Mouse (Mus musculus): Measurements from ENCODE around the gene Kif1a. TPM values are rescaled to one million over a fixed set of nuclear protein-coding genes. Genes with fewer than 3 reads are reported as not detected.

Gene Kif1a
- total and polyA plus RNA-seq, 2 experiments from 2014 or later = 7.2 to 15.6 TPM

DNA sequence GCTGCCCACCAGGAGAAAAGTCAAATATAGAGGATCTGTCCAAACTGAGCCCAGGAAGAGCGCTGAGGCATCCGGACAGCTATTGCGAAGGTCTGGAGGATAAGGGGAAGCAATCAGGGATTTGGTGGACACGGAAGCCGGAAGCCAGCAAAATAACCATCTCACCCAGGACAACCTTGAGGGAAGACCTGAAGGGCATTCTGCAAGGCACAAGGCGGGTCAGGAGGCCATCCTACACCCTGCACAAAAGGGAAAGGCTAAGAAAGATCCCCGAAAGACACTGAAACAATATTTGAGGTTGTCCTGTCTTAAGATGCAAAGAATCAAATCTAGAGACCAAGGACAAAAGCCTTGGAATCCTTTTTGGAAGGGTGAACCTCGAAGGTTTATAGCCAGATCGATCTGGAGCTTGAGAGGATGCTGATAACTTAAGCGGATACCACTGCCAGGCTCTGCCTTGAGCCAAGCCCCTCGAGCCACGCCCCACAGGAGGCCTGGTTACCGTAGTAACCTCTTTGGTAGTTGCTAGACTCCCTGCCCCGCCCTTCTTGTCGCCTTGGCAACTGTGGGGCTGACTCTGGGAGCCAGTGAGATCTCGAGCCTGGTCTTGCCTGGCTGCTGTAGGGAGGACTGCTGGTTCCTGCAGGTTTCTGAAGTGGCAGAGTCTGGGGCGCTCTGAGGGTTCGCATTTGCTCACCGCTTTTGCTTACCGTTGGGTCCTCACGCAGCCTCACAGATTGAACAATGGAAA lies 13.1 kb upstream of the Kif1a start:
- WGBS = 29% methylated on average over 21 of the region's 21 CpGs
- Histone ChIP-seq H3K4me1 (ENCODE audit: control insufficient read depth, insufficient read depth) (no peaks in the 10 kb centered on the region), H3K9ac (replicated peaks; ENCODE audit: low read depth, low read length) (no peak overlapping the region), H3K9me3 (replicated peaks; ENCODE audit: control insufficient read depth, low read length) (no peaks in the 10 kb centered on the region), H3K4me2 (ENCODE audit: low read depth, low read length) (peak overlapping the region; percentile 54), H3K27me3 (ENCODE audit: control insufficient read depth, insufficient read depth, low read length) (peaks cover 7% of the 10 kb centered on the region; the same call in 1 of the 2 replicates), H3K4me3 (ENCODE audit: low read depth, low read length) (peak overlapping the region; percentile 25), H3K27ac (ENCODE audit: low read depth) (no peak overlapping the region), H3K36me3 (replicated peaks; ENCODE audit: control insufficient read depth, insufficient read depth, low read length) (no peaks in the 10 kb centered on the region)
- ATAC-seq (ENCODE audit: insufficient read depth, low read depth) (peak; percentile 79), DNase-seq (ENCODE audit: low spot score) (peak; percentile 21)
- no peak for TF ChIP-seq EP300 (IDR thresholded peaks at IDR 0.05; ENCODE audit: low read depth)
- TF ChIP-seq CTCF (IDR thresholded peaks at IDR 0.05; ENCODE audit: low read depth) = no peak

GRCm38 (mm10) chr1:93102700-93103099 lies 949 bp upstream of the Kif1a start:
- peaks cover 47% of the 10 kb centered on the region for H3K27me3 ChIP-seq (ENCODE audit: control insufficient read depth, insufficient read depth, low read length)

GRCm38 (mm10) chr1:93100576-93101491 lies 917 bp downstream of the Kif1a start:
- H3K36me3 ChIP-seq (replicated peaks; ENCODE audit: control insufficient read depth, insufficient read depth, low read length) = no peaks in the 10 kb centered on the region
- no peaks in the 10 kb centered on the region for H3K9me3 ChIP-seq (replicated peaks; ENCODE audit: control insufficient read depth, low read length)
- peaks cover 47% of the 10 kb centered on the region for H3K27me3 ChIP-seq (ENCODE audit: control insufficient read depth, insufficient read depth, low read length)
- H3K4me3 ChIP-seq (ENCODE audit: low read depth, low read length) = peak overlapping the region; percentile 44
- no peak for DNase-seq (ENCODE audit: low spot score)
- WGBS = under 1% methylated on average over 47 of the region's 49 CpGs
- TF ChIP-seq CTCF (IDR thresholded peaks at IDR 0.05; ENCODE audit: low read depth) (no peak), EP300 (IDR thresholded peaks at IDR 0.05; ENCODE audit: low read depth) (no peak)
- peak overlapping the region; percentile 74 for H3K4me2 ChIP-seq (ENCODE audit: low read depth, low read length)
- H3K27ac ChIP-seq (ENCODE audit: low read depth) = no peak overlapping the region
- ATAC-seq (ENCODE audit: insufficient read depth, low read depth) = peak; percentile 47; the same call in 1 of the 2 replicates
- H3K9ac ChIP-seq (replicated peaks; ENCODE audit: low read depth, low read length) = peak overlapping the region; percentile 43
- 0 out of 2 replicates have a peak, but pooled peaks cover 3% of the 10 kb centered on the region for H3K4me1 ChIP-seq (ENCODE audit: control insufficient read depth, insufficient read depth)

More at GRCm38 (mm10) chr1:93102700-93103099, 949 bp upstream of the Kif1a start:
- no peak overlapping the region for H3K4me3 ChIP-seq (ENCODE audit: low read depth, low read length)
- DNase-seq (ENCODE audit: low spot score) (no peak), ATAC-seq (ENCODE audit: insufficient read depth, low read depth) (no peak)
- no peaks in the 10 kb centered on the region for H3K9me3 ChIP-seq (replicated peaks; ENCODE audit: control insufficient read depth, low read length)
- 68% methylated on average over 7 of the region's 7 CpGs for WGBS
- H3K36me3 ChIP-seq (replicated peaks; ENCODE audit: control insufficient read depth, insufficient read depth, low read length) = no peaks in the 10 kb centered on the region
- 0 out of 2 replicates have a peak, but pooled peaks cover 3% of the 10 kb centered on the region for H3K4me1 ChIP-seq (ENCODE audit: control insufficient read depth, insufficient read depth)
- no peak overlapping the region for H3K27ac ChIP-seq (ENCODE audit: low read depth)
- no peak for TF ChIP-seq CTCF (IDR thresholded peaks at IDR 0.05; ENCODE audit: low read depth)
- no peak for TF ChIP-seq EP300 (IDR thresholded peaks at IDR 0.05; ENCODE audit: low read depth)
- H3K9ac ChIP-seq (replicated peaks; ENCODE audit: low read depth, low read length) = no peak overlapping the region
- no peak overlapping the region for H3K4me2 ChIP-seq (ENCODE audit: low read depth, low read length)

DNA sequence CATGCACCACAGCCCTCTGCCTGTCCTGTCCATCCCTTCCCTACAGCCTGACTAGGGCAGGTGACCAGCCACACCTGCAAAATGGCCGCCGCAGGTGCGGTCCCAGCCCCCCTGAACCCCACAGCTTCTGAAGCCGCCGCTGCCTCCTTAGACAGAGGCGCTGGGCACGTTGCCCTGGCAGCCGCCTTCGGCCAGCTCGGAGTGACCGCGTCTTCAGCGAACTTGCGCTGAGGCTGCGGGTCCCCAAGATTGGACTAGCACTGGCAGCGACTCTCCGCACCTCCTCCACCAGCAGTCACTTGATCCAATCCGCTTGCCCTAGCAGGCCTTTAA lies 1.5 kb downstream of the Kif1a start:
- 5% methylated on average over 18 of the region's 18 CpGs for WGBS
- H3K27me3 ChIP-seq (ENCODE audit: control insufficient read depth, insufficient read depth, low read length) = peaks cover 47% of the 10 kb centered on the region
- ATAC-seq (ENCODE audit: insufficient read depth, low read depth) = peak; percentile 21; the same call in 1 of the 2 replicates

DNA sequence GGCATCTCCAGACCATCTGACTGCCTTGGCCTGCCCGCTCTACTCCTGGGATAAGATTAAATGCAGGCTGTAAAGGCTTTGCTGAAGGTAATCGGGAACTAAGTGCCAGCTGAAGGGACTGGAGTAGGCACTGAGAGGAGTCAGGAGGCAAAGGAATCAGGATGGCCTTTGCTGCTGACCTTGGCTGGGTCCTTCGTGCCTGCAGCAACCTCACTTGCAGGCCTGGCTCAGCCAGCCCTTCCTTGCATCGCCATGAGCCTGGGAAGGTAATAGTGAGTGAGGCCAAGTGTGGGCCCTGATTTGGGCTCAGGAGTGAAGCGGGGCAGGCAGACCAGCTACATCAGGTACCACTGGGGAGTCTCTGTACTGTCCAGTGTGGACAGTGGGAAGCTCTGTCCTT lies 2.8 kb downstream of the Kif1a start:
- Histone ChIP-seq H3K27ac (ENCODE audit: low read depth) (no peak overlapping the region), H3K4me2 (ENCODE audit: low read depth, low read length) (no peak overlapping the region), H3K4me1 (ENCODE audit: control insufficient read depth, insufficient read depth) (0 out of 2 replicates have a peak, but pooled peaks cover 3% of the 10 kb centered on the region), H3K9me3 (replicated peaks; ENCODE audit: control insufficient read depth, low read length) (no peaks in the 10 kb centered on the region), H3K4me3 (ENCODE audit: low read depth, low read length) (no peak overlapping the region), H3K27me3 (ENCODE audit: control insufficient read depth, insufficient read depth, low read length) (peaks cover 43% of the 10 kb centered on the region), H3K36me3 (replicated peaks; ENCODE audit: control insufficient read depth, insufficient read depth, low read length) (no peaks in the 10 kb centered on the region), H3K9ac (replicated peaks; ENCODE audit: low read depth, low read length) (no peak overlapping the region)
- 74% methylated on average over 5 of the region's 5 CpGs for WGBS
- no peak for TF ChIP-seq EP300 (IDR thresholded peaks at IDR 0.05; ENCODE audit: low read depth)
- TF ChIP-seq CTCF (IDR thresholded peaks at IDR 0.05; ENCODE audit: low read depth) = no peak
- DNase-seq (ENCODE audit: low spot score) (no peak), ATAC-seq (ENCODE audit: insufficient read depth, low read depth) (no peak)

More for the DNA sequence above, 1.5 kb downstream of the Kif1a start:
- no peak for TF ChIP-seq CTCF (IDR thresholded peaks at IDR 0.05; ENCODE audit: low read depth)
- TF ChIP-seq EP300 (IDR thresholded peaks at IDR 0.05; ENCODE audit: low read depth) = no peak
- Histone ChIP-seq H3K4me3 (ENCODE audit: low read depth, low read length) (peak overlapping the region; percentile 44), H3K4me1 (ENCODE audit: control insufficient read depth, insufficient read depth) (0 out of 2 replicates have a peak, but pooled peaks cover 3% of the 10 kb centered on the region), H3K9me3 (replicated peaks; ENCODE audit: control insufficient read depth, low read length) (no peaks in the 10 kb centered on the region), H3K9ac (replicated peaks; ENCODE audit: low read depth, low read length) (peak overlapping the region; percentile 43), H3K36me3 (replicated peaks; ENCODE audit: control insufficient read depth, insufficient read depth, low read length) (no peaks in the 10 kb centered on the region), H3K4me2 (ENCODE audit: low read depth, low read length) (peak overlapping the region; percentile 74), H3K27ac (ENCODE audit: low read depth) (no peak overlapping the region)
- DNase-seq (ENCODE audit: low spot score) = no peak

All from heart, postnatal 0 days (tissue).